Mouse (Mus musculus) natural killer cell, adult 2 months (primary cell): ENCODE measurements around the gene Coa7.
"Not testable (repeated sequence)": the region's sequence is repeated elsewhere in the genome, so short reads cannot be mapped to it uniquely, and the experiment has no call there.

Experiments used
- DNase-seq, 2 experiments: peaks; one replicate each; pipeline ENCODE4 v3.0.0; 2022; ENCODE audit warnings: low spot score in 2 of 2

The Coa7 gene

DNA sequence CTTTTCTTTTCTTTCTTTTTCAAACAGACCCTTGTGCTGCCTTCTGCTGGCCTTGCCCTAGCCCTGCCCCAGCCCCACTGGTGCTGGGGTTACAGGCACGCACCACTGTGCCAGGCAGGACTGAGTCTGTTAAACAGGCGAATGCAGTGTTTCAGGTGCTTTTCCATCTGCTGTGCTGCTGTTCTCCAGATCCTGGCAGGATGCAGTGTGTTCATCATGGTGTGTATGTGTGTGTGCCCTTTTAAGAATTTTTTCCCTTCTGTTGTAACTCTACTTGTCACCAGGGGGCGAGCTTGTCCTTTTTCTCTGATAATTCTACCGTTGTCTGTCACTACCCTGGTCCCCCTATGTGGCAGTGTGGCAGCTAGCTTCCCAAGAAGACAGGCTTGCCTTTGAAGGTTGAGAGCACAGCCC lies 11.3 kb downstream of the Coa7 start:
- peak; percentile 43 to 59 for DNase-seq

DNA sequence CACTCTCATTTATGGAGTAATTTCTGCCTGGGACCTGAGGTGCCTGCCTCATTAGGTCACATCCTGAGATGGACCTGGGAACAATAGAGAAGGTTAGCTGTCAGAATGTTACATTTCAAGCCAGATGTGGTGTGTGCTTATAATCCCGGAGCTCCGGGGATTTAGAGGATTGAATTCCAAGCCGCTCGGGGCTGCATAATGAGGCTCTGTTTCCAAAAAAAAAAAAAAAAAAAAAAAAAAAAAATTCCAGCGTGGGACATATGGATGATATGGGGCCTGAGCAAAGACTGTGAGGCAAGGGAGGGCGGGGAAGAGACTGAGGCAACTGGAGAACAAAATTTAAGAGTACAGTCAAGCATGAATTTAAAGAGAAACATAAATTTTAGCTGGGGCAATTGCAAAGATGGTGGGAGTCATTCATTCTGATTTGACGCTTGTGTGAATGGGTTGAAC lies 16.7 kb downstream of the Coa7 start:
- DNase-seq = no peak

DNA sequence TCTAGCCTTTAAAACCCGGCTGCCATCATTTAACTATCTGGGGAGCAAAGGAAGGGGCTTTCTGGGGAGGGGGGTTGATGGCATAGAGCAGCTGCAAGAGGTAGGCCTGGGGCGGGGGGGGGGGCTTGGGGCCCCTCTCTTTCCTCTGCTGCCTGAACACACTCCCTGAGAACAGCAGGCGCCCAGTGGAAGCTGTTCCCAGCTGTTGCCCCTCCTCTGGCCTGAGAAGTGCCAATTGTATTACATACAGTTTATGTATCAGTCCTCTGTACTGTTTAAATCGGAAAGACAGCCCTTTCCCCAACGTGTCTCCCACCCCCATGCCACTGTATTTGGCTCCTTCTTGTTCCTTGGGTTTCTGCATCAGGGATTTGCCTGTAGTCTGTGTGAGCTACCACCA lies 17.9 kb downstream of the Coa7 start:
- DNase-seq = no peak

DNA sequence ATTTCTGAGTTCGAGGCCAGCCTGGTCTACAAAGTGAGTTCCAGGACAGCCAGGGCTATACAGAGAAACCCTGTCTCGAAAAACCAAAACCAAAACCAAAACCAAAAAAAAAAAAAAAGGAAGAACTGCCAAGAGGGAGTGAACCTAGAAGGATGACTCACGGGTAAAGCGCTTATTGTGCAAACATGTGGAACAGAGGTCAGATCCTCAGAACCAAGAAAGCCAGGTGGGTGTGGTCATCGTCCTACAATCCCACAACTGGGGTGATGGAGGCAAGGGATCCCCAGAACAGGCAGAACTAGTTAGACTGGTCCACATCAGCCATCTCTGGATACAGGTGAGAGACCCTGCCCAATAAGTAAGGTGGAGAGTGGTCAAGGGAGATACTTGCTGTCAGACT lies 19.2 kb downstream of the Coa7 start:
- DNase-seq = no peak

DNA sequence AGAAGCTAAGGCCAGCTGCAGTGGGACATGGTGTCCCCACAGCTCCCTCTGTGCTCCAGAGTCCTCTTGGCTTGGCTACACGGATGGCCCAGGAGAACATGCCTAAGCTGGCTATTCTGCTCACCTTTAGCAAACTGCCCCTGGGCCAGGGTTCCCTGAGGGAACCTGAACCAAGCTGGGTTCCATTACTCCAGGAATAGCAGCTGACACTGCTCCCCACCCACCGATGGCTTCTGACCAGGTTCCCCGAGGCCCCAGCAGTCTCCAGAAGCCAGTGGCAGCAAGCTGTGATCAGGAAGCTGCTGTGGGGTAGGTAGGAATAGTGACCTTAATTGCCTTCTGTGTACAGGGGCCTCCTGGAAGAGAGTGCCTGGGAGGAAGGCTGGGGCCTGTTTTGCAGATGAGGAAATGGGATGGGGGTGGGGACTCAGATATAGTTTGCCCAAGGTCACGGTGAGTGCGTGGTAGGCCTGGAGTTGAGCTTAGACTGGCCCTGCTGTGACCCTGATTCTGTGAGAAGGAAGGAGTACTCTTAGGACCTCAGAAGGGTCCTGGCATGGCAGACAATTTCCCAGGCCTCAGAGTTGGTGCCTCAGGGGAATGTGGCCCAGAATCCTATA lies 20.4 kb downstream of the Coa7 start:
- DNase-seq = no peak

DNA sequence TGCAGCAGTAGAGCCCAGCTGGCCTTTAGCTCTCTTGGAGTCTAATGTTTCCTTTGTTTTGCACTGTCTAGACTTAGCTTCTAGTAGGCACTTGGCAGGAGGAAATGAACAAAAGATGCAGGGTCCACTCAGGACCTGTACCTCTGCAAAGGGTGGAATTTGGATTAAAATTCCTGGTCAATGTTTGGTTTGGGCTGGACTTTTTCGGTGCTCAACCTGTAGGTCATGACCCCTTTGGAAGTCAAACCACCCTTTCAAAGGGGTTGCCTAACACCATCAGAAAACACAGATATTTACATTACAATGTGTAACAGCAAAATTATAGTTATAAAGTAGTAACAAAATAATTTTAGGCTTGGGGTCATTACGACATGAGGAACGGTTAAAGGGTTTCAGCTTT lies 21.1 kb downstream of the Coa7 start:
- no peak for DNase-seq

DNA sequence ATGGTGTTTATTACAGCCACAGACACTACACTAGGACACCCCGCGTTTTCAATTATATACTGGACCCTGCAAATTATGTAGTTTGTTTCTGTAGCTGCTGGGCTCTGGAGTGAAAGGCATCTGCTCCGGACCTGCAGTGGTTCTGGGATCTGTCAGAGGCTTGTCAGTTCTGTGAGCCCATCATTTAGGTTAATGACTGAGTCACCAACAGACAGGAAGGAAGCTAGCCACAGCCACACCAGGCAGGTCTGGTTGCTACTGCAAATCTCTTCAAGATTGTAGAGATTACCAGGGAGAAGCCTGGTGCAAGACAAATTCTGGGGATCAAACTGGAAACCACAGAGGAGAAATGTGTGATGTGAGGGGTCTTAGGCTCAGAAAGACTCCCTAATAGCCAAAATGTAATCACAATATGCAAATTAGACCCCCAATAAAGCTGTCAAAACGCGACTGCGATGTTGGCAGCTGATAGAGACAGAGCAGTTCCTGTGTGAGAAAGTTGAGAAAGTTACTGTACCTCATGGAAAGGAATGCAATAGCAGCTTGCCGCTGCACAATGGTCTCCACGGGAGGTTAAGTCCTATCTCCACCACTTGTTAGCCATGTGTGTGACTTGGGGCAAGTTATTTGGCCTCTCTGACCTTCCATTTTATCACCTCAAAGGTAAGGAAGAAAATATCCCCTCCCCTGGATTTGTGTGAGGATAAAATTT lies 22.1 kb downstream of the Coa7 start:
- DNase-seq = peak; percentile 42 to 65

DNA sequence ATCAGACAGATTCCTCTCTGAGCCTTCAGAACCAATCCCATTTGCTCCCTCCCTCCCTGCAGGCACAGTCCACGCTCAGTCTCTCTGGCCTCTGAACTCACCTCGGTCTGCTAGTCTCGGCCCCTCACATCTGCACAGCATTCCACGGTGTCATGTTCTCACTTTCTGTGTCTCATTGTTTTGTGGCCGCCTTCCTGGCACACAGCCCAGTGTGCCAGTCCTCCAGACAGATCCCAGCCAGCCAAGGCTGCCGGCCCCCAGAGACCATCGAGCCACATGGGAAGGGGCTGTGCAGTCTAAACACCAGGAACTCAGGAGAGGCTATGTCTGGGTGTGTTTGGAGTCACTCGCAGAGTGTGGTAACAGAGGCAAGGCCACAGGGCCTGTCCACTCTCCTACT lies 22.9 kb downstream of the Coa7 start:
- no peak for DNase-seq

DNA sequence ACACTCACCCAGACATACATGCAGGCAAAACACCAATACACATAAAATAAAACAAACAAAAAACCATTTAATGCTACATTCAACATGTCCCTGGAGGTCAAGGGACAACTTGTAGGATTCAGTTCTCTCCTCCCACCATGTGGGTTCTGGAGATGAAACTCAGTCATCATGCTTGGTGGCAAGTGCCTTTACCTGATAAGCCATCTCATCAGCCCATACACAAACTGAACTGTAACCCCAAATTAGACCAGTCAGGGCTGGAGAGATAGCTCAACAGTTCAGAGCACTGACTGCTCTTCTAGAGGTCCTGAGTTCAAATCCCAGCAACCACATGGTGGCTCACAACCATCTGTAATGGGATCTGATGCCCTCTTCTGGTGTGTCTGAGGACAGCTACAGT lies 25.7 kb downstream of the Coa7 start:
- DNase-seq = not testable (repeated sequence)

DNA sequence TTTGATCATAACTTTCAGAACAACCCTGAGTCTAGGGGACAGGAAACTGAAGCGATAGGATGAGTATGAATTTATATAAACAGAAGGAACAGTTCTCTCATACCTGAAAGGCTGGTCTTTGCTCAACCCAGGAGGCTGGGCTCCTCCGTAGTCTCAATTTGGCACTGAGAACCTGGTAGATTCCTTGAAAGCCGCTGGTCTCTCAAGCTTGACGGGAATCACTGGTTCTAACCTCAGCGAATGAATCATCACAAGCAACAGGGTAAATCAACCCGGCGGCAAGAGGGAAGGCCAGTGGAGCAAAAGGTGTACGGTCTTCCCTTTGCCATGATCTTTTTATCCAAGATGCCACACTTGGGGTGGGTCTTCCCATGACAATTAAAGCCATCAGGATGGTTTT lies 29.5 kb downstream of the Coa7 start:
- DNase-seq = no peak

DNA sequence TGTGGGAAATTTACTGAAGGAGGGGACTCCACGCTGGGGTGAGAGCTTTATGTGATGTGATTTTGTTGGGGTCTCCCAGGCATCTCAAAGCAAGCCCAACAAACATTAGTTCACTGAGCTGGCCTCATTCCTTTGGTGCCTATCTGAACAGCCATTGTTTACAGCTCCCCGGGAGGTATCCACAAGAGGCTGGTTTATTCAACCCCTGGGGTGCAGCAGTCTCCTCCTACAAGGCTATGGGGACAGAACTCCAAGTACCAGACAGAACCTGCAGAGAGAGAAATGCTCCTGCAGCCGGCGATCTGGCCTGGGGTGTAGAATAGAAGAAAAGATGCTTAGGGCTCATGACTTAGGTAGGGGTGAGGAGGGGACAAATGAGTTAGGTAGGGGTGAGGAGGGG lies 30.6 kb downstream of the Coa7 start:
- no peak for DNase-seq

DNA sequence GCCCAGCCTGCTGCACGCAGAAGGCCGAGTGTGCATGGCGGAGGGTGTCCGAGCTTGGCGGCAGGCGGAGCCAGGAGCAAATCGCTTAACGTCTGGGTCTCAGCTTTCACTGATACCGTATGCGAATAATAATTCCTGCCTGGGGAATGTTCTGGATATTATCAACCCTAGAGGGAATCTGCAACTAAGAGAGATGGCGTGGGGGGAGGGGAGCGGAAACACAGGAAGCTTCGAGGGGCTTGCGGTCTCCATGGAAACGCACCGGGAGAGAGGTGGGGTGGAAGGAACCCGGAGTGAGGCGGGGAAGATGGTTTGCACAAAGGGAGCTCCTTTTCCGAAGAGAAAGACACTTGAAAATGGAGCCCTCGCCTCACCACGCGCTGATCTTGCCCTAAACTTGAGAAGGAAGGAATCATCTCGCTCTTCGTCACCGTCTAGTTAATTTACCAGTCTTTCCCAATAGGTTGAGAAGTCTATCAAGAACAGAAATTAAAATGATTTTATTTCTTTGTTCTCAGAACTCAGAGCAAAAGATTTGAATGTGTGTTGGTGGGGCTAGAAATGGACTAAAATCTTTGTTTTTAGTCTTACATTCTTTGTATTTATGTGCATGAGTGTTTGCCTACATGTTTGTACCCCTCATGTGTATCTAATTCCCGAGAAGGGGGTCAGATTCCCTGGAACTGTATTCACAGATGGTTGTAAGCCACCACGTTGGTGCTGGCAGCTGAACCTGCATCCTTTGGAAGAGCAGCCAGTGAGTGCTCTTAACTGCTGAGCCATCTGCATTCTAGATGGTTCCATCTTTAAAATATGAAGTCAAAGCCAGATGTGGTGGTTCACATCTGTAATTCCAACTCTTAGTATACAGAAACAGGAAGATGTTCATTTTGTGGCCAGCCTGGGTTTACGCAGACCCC lies 32.5 kb downstream of the Coa7 start:
- no peak for DNase-seq

DNA sequence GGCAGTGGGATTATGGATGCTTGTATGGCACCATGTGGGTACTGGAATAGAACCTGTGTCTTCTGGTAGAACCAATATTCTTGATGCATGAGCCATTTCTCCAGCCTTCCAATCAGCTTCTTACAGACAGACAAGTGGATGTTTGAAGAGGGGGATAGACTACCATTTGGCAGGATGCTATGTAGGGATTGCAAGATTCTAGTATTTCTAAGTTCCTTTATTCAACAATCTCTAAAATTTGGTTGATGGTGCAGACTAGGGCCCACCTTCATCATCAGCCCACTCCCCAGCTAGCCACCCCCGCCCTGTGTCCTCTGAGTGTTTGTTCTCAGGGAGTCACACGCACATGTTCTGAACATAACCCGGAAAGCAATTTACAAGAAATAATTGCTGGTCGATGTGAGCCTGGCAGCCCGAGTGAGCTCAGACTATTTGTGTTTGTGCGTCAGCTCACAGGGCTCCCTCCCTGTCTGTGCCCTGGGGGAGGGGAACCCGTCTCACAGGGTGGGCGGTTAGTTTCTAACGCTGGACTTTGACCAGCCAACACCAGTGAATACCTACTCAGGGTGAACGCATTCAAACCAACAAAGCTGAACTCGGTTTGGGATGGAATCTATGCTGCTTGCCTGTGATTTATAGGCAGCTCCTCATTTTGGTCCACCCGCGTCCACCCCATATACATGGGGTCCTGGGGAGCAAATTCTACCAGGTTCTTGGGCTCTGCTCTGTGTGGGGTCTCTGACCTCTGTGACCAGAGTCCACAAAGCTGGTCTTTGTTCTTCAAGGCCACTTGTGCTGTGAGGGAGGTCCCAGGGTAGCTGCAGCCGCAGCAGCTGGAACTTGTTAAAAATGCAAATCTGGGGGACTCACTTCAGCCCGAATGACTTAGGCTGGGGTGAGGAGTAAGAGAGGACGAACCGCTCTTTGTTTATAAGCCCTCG lies 34.7 kb downstream of the Coa7 start:
- DNase-seq = no peak

DNA sequence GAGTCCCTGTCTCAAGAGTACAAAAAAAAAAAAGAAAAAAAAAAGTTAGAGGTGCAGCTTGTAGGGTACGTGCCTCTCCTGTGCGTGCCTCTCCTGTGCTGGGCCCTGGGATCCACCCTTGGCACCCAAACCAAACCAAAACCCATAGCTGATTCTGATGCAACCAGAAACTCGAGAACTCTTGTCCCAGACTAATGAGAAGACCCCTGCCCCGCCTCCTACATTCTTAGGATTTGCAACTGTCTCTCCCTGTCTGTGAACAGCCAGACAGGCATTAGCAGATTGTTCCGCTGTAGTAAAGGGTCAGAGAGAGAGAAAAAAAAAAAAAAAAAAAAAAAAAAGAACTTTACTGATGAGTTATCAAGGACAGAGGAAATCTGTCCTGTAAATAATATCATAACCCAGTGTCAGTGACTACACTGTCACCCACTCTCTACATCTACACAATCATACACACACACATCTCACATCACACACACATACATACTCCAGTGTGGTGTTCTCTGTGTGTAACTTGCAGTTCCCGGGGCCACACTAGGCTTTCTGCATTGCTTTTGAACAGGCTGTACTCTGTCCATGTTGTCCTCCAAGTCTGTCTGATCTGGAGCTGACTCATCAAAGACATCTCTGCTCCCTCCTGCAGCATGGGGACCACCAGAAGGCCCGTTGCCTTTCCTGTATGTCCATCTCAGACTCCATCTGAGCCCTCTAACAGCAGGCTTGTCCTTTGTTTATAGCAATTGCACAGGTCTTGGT lies 35.6 kb downstream of the Coa7 start:
- no peak for DNase-seq

DNA sequence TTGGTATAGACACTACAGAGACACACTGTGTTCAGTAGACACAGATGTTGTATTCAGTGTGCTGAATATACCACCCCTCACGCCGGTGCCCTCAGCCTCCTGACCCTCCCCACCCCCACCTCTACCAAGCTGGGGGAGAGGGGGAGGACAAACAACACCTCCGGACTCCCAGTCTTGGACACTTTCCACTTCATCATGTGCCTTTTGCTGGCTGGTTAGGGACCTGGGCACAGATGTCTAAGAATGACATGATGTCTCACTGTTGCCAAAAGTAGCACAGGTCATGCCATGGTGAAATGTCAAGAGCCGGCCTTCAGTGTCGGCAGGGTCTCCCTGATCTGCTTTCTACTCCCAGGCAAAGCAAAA lies 36.2 kb downstream of the Coa7 start:
- no peak for DNase-seq

DNA sequence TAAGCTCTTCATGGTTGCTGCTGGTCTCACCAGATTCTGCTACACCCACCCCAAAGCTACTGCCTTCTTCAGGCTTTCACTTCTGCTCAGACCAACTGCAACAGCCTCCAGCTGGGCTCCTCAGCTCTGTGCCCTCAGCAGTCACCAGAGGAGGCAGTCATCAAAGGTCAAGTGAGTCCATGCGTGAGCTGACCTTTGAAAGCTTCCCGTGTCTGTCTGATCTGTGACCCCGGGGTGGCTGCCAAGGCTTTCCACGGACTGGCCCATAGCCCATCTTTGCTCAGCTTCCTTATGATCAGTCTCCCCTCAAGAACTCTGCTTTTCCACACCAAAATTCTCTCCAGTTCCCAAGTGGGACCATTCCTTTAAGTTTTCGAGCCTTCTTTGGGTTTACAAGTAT lies 41.3 kb downstream of the Coa7 start:
- no peak for DNase-seq

DNA sequence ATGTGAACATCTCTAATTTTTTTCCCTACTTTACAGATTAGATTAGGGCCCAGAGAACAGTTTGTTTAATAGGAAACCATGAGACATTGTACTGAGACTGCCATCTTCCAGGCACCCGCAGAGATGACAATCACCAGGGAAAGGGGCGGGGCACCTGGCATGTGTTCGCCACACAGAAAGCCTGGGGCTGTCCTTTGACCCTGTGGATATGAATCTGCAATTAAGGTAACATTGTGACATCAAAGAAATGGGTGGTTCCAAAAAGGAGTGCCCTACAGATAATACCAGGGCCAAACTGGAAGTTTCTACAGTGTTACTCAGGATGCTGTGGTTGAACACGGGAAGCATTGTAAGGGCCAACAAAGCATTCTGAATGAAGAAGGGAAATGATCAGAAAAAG lies 42.5 kb downstream of the Coa7 start:
- DNase-seq = no peak

DNA sequence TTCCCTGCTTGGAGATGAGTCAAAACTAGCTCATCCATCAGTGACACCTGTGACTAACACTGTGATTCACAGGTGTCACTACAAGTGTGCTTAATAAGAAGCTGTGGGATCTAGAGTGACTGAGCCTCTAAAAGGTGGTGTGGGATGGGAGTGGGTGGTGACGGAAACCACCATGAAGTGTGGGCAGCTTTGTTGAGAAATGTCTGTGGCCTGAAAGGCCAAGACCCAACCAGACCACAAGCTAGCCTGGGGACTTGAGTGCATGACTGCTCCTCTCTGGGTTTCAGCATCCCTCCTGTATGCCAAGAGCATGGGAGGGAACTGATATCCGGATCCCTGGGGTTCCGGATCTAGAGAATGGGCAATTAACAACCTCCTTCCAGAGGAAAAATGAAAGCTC lies 43.5 kb downstream of the Coa7 start:
- DNase-seq = peak; percentile 24 to 52

DNA sequence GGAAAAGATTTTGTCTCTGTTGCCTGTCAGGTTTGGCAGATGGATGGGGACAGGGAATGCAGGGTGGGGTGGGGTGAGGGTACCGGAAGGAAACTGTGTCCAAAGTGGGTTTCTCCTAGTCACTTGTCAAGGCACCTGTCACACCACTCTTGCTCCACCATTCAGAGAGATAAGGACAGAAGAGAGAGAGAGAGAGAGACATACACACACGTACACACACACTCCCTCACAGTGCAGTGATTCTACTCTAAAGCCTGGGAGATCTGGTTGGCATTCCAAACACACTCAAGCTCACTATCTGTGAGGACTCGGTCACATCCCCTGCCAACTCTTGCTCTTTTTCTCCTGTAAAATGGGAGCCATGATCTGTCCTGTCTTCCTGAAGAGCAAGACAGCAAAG lies 44.2 kb downstream of the Coa7 start:
- no peak for DNase-seq

DNA sequence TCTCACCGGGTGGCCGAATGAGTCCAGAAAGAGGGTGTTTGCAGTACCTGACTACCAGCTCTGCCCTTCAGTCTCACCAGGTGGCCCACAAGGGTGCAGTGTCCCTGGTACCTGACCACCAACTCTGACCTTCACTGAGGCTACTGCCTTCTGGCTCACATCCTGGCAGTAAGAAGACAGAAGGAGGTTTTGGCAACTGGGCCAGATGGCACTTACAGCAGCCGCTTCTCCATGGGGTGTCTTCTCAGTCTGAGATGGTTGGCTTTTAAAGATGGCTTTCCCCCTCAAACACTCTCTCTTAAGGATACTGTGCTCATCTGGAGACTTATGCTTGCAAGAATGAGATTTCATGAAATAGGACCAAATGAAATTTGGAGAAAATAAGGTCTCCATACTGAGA lies 51.5 kb downstream of the Coa7 start:
- DNase-seq = no peak

DNA sequence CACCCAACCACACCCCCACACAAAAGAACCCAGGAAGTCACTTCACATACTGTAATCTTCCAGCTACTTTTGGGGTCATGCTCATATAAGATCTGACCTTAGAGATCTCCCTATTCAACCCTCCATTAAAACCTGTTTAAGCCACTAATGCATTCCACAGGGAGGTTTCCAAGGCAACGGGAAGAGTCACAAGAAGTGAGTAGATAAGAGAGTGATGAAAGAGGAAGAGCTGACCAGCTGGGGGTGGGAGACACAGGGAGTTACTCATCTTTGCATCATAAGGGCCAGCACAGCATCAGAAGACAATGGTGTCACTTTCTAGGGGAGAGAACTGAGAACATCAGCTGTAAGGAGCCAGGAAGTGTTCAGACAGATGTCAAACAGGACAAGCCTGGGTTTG lies 52.2 kb downstream of the Coa7 start:
- DNase-seq = no peak
